In the genomic region with DNA sequence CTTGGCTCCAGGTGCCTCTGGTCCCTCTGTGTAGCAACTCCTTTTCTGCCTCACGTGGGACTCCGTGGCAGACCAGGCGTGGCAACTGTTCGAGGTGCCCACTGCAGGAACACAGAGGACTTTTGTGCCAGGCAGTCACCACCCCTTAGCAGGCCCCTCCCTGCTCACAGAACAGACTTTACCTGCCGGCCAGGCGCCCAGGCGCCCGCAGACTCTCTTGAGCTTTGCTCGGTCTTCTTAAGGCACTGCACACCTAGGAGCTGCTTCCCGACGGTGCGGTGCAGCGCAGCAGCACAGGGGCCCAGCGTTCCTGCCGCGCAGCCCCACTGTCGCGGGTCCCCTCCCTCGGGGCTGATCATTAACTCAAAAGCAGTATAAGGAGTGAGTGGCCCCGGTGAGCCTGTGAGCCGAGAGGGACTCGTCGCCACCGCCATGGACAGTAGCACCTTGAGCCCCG, we compare ENCODE assay signal across 9 mouse cellular contexts. TPM values are rescaled to one million over a fixed set of nuclear protein-coding genes. Genes with fewer than 3 reads are reported as not detected.
DNase-seq lines count a peak whose midpoint lies in the region; ATAC-seq lines count a peak whose summit lies in the region.
"Had no signal": no experiment of that assay in that cellular context is flagged by ENCODE, and none has a peak within 500 bp of the region (broad histone marks: within the 10 kb centered on the region; RNA-seq: fewer than 3 reads in every experiment).

Slc5a1 (plus strand) TSS at position 195 of the 457 bp plus-strand sequence.

- H3K27ac ChIP-seq in hindbrain, embryonic 11.5 days (ENCODE audit: low read depth, low read length), result no peak within 1 kb of the TSS
- no peak within 1 kb of the TSS for H3K27ac ChIP-seq in midbrain, embryonic 15.5 days

- no peak within 1 kb of the TSS for H3K4me3 ChIP-seq in hindbrain, embryonic 11.5 days (ENCODE audit: low read depth, low read length)
- no peak within 1 kb of the TSS for H3K4me3 ChIP-seq in midbrain, embryonic 15.5 days

- no peaks in the 10 kb centered on the region for H3K4me1 ChIP-seq in hindbrain, embryonic 11.5 days (replicated peaks; ENCODE audit: control insufficient read depth, insufficient read depth, low read length)
- H3K4me1 ChIP-seq in midbrain, embryonic 15.5 days, result peaks cover 8% of the 10 kb centered on the region; the same call in 1 of the 2 replicates

- H3K9ac ChIP-seq in hindbrain, embryonic 11.5 days (ENCODE audit: low read depth, low read length), result no peak within 1 kb of the TSS
- no peak within 1 kb of the TSS for H3K9ac ChIP-seq in midbrain, embryonic 15.5 days

- peaks cover 12% of the 10 kb centered on the region for H3K27me3 ChIP-seq in hindbrain, embryonic 11.5 days (ENCODE audit: control insufficient read depth, insufficient read depth, low read length)
- peaks cover 23% of the 10 kb centered on the region for H3K27me3 ChIP-seq in midbrain, embryonic 15.5 days (replicated peaks)

- H3K4me2 ChIP-seq in hindbrain, embryonic 11.5 days (replicated peaks; ENCODE audit: low read depth, low read length), result peak within 1 kb of the TSS; percentile 25
- peak within 1 kb of the TSS; percentile 25 for H3K4me2 ChIP-seq in midbrain, embryonic 15.5 days

- whole genome bisulfite sequencing in hindbrain, embryonic 11.5 days, result 19% methylated on average over 25 of the region's 25 CpGs
- WGBS in midbrain, embryonic 15.5 days, result 18% methylated on average over 25 of the region's 25 CpGs

- no peak for ATAC-seq in hindbrain, embryonic 11.5 days (ENCODE audit: low FRiP score)
- no peak for ATAC-seq in midbrain, embryonic 15.5 days (replicated peaks)
- ATAC-seq in cerebellum, adult (ENCODE audit: insufficient number of reproducible peaks, low FRiP score, low TSS enrichment), result no peak

- intact Hi-C loops in heart, postnatal 10 days (cut with DNase I), result no loop called here

- H3K36me3 ChIP-seq in hindbrain, embryonic 11.5 days (ENCODE audit: control insufficient read depth, insufficient read depth, low read length), result no peaks in the 10 kb centered on the region
- H3K36me3 ChIP-seq in midbrain, embryonic 15.5 days (replicated peaks), result no peaks in the 10 kb centered on the region

- no peaks in the 10 kb centered on the region for H3K9me3 ChIP-seq in hindbrain, embryonic 11.5 days (ENCODE audit: control insufficient read depth, low read length)
- no peaks in the 10 kb centered on the region for H3K9me3 ChIP-seq in midbrain, embryonic 15.5 days

- peak; percentile 74 for DNase-seq in heart, adult 11 months
- no peak for DNase-seq in heart, postnatal 10 days
- peak; percentile 3 for DNase-seq in hindbrain, embryonic 11.5 days (ENCODE audit: low spot score)
- DNase-seq in kidney, postnatal 25 days, result peak; percentile 56 to 83
- no peak for DNase-seq in gastrocnemius, adult 8-10 months (ENCODE audit: low spot score in 2 of 2)
- DNase-seq in left cerebral cortex, adult 18-20 months (ENCODE audit: low spot score in 2 of 2), result no peak
- DNase-seq: adrenal gland, adult 8-10 months had no signal

RNA-seq across cellular contexts. Expression of gene Slc5a1, which starts in this region (rescaled TPM):
- total RNA-seq in heart, postnatal 10 days (2021), result under 1 TPM in 1 of 2 experiments, not detected in 1; 0.05 TPM
- polyA plus RNA-seq in hindbrain, embryonic 11.5 days (2014; fragmentation: Nextera tagmentation; extraction: Ambion mirVana), result not detected in 2 replicates
- 0.06 and 0.10 TPM in 2 replicates for polyA plus RNA-seq in midbrain, embryonic 15.5 days (2015; fragmentation: Nextera tagmentation; extraction: Ambion mirVana)
- not detected for total RNA-seq in gastrocnemius, adult 8-10 months (2022)
- not detected for total RNA-seq in left cerebral cortex, adult 18-20 months (2021)
- total RNA-seq: adrenal gland, adult 8-10 months had no signal

Comparison
In these comparisons a context has a peak if more than half of its experiments do, and no peak if none do; other contexts are left out.
1. DNase-seq: peak in heart, adult 11 months (single experiment) and kidney, postnatal 25 days (2 of 2); none in heart, postnatal 10 days (0 of 2), gastrocnemius, adult 8-10 months (0 of 2) and left cerebral cortex, adult 18-20 months (0 of 2).
2. Peak in DNase-seq and H3K4me2 ChIP-seq in hindbrain, embryonic 11.5 days; RNA of the gene not detected or under 1 TPM.